Mouse (Mus musculus): ENCODE measurements at regions not wholly inside any gene's neighbourhood (a gene's known extent, or its start where the extent isn't known, plus 50 kb on each side); places are given as distances from the start of the nearest gene placed in this dataset.

GRCm38 (mm10) chr14:100889163-100890157 is 310.7 kb downstream of the Prr30 start:
- TF ChIP-seq CTCF (IDR thresholded peaks at IDR 0.05) (no peak), POLR2A (IDR thresholded peaks at IDR 0.05; ENCODE audit: insufficient read depth, low read depth, low read length) (no peak), EP300 (IDR thresholded peaks at IDR 0.05; ENCODE audit: insufficient read depth, low read depth, low read length) (no peak)

Data from heart, adult 2 months (tissue).